Mouse (Mus musculus): Measurements from ENCODE around the gene Osbpl8. TPM values are rescaled to one million over a fixed set of nuclear protein-coding genes. Genes with fewer than 3 reads are reported as not detected.
A peak's percentile ranks its signal among the peaks of the same experiment; 100 is the strongest.

The Osbpl8 gene
- polyA plus RNA-seq, 1 experiment from 2014 or later: 35.3 TPM

- Histone ChIP-seq H3K36me3 (no peaks in the 10 kb centered on the region), H3K27me3 (replicated peaks) (no peaks in the 10 kb centered on the region), H3K27ac (ENCODE audit: poor library complexity, severe bottlenecking) (0 out of 2 replicates have a peak overlapping the region, but pooled peaks have one; percentile 16), H3K4me3 (peak overlapping the region; percentile 86), H3K9me3 (replicated peaks) (no peaks in the 10 kb centered on the region), H3K4me1 (replicated peaks) (peaks cover 41% of the 10 kb centered on the region), H3K4me2 (peak overlapping the region; percentile 71), H3K9ac (peak overlapping the region; percentile 96)
- no peak for ATAC-seq (ENCODE audit: insufficient number of reproducible peaks, low FRiP score)
- 59% methylated on average over 4 of the region's 4 CpGs for WGBS
These were observed 1.7 kb downstream of the Osbpl8 start for GRCm38 (mm10) chr10:111166057-111166841.

- Histone ChIP-seq H3K27ac (ENCODE audit: poor library complexity, severe bottlenecking) (peak overlapping the region; percentile 80; the same call in 1 of the 2 replicates), H3K27me3 (replicated peaks) (no peaks in the 10 kb centered on the region), H3K36me3 (no peaks in the 10 kb centered on the region), H3K4me1 (replicated peaks) (peaks cover 51% of the 10 kb centered on the region), H3K4me2 (peak overlapping the region; percentile 39), H3K9ac (no peak overlapping the region), H3K4me3 (no peak overlapping the region), H3K9me3 (replicated peaks) (no peaks in the 10 kb centered on the region)
- ATAC-seq (ENCODE audit: insufficient number of reproducible peaks, low FRiP score): no peak
- WGBS: 81% methylated on average over 4 of the region's 4 CpGs
These were observed 2.9 kb downstream of the Osbpl8 start for GRCm38 (mm10) chr10:111167444-111167843.

- peaks cover 54% of the 10 kb centered on the region for H3K4me1 ChIP-seq (replicated peaks)
- H3K4me2 ChIP-seq: peak overlapping the region; percentile 39
- H3K4me3 ChIP-seq: 0 out of 2 replicates have a peak overlapping the region, but pooled peaks have one; percentile 9
- no peaks in the 10 kb centered on the region for H3K36me3 ChIP-seq
- no peak for ATAC-seq (ENCODE audit: insufficient number of reproducible peaks, low FRiP score)
- 44% methylated on average over 3 of the region's 3 CpGs for WGBS
- no peak overlapping the region for H3K9ac ChIP-seq
- H3K9me3 ChIP-seq (replicated peaks): no peaks in the 10 kb centered on the region
- peak overlapping the region; percentile 80 for H3K27ac ChIP-seq (ENCODE audit: poor library complexity, severe bottlenecking)
- no peaks in the 10 kb centered on the region for H3K27me3 ChIP-seq (replicated peaks)
These were observed 3.8 kb downstream of the Osbpl8 start for GRCm38 (mm10) chr10:111168305-111168704.

- no peak overlapping the region for H3K9ac ChIP-seq
- no peak overlapping the region for H3K27ac ChIP-seq (ENCODE audit: poor library complexity, severe bottlenecking)
- no peak overlapping the region for H3K4me2 ChIP-seq
These were observed 6.8 kb downstream of the Osbpl8 start for GRCm38 (mm10) chr10:111171246-111171934.

GRCm38 (mm10) chr10:111173589-111174247 lies 9.2 kb downstream of the Osbpl8 start:
- H3K4me3 ChIP-seq: no peak overlapping the region
- H3K9ac ChIP-seq: no peak overlapping the region
- H3K9me3 ChIP-seq (replicated peaks): no peaks in the 10 kb centered on the region
- H3K36me3 ChIP-seq: no peaks in the 10 kb centered on the region
- H3K4me1 ChIP-seq (replicated peaks): peaks cover 58% of the 10 kb centered on the region
- H3K27me3 ChIP-seq (replicated peaks): no peaks in the 10 kb centered on the region
- 75% methylated on average over 7 of the region's 7 CpGs for WGBS
- no peak overlapping the region for H3K27ac ChIP-seq (ENCODE audit: poor library complexity, severe bottlenecking)
- no peak overlapping the region for H3K4me2 ChIP-seq
- ATAC-seq (ENCODE audit: insufficient number of reproducible peaks, low FRiP score): no peak

More at GRCm38 (mm10) chr10:111171246-111171934, 6.8 kb downstream of the Osbpl8 start:
- 88% methylated on average over 15 of the region's 15 CpGs for WGBS
- no peaks in the 10 kb centered on the region for H3K9me3 ChIP-seq (replicated peaks)
- no peak overlapping the region for H3K4me3 ChIP-seq
- no peaks in the 10 kb centered on the region for H3K27me3 ChIP-seq (replicated peaks)
- H3K4me1 ChIP-seq (replicated peaks): peaks cover 61% of the 10 kb centered on the region
- no peak for ATAC-seq (ENCODE audit: insufficient number of reproducible peaks, low FRiP score)
- no peaks in the 10 kb centered on the region for H3K36me3 ChIP-seq

- no peak for ATAC-seq (ENCODE audit: insufficient number of reproducible peaks, low FRiP score)
- Histone ChIP-seq H3K4me2 (no peak overlapping the region), H3K4me1 (replicated peaks) (peaks cover 61% of the 10 kb centered on the region), H3K27me3 (replicated peaks) (no peaks in the 10 kb centered on the region), H3K9ac (no peak overlapping the region), H3K27ac (ENCODE audit: poor library complexity, severe bottlenecking) (no peak overlapping the region; the same call in 1 of the 2 replicates), H3K9me3 (replicated peaks) (no peaks in the 10 kb centered on the region), H3K36me3 (no peaks in the 10 kb centered on the region), H3K4me3 (no peak overlapping the region)
- 76% methylated on average over 8 of the region's 8 CpGs for WGBS
These were observed 12.8 kb downstream of the Osbpl8 start for GRCm38 (mm10) chr10:111177336-111177735.

GRCm38 (mm10) chr10:111178024-111178423 lies 13.5 kb downstream of the Osbpl8 start:
- no peak for ATAC-seq (ENCODE audit: insufficient number of reproducible peaks, low FRiP score)
- H3K27ac ChIP-seq (ENCODE audit: poor library complexity, severe bottlenecking): no peak overlapping the region
- no peak overlapping the region for H3K4me3 ChIP-seq
- WGBS: 87% methylated on average over 7 of the region's 7 CpGs
- no peak overlapping the region for H3K9ac ChIP-seq
- H3K36me3 ChIP-seq: no peaks in the 10 kb centered on the region
- no peak overlapping the region for H3K4me2 ChIP-seq
- no peaks in the 10 kb centered on the region for H3K9me3 ChIP-seq (replicated peaks)
- no peaks in the 10 kb centered on the region for H3K27me3 ChIP-seq (replicated peaks)
- H3K4me1 ChIP-seq (replicated peaks): peaks cover 66% of the 10 kb centered on the region

GRCm38 (mm10) chr10:111180633-111181032 lies 16.1 kb downstream of the Osbpl8 start:
- WGBS: 16% methylated on average over 3 of the region's 3 CpGs
- H3K27me3 ChIP-seq (replicated peaks): no peaks in the 10 kb centered on the region
- no peak overlapping the region for H3K4me3 ChIP-seq
- ATAC-seq (ENCODE audit: insufficient number of reproducible peaks, low FRiP score): peak; percentile 44; the same call in 1 of the 2 replicates
- H3K4me1 ChIP-seq (replicated peaks): peaks cover 76% of the 10 kb centered on the region
- no peaks in the 10 kb centered on the region for H3K9me3 ChIP-seq (replicated peaks)
- no peaks in the 10 kb centered on the region for H3K36me3 ChIP-seq
- no peak overlapping the region for H3K4me2 ChIP-seq
- no peak overlapping the region for H3K9ac ChIP-seq
- H3K27ac ChIP-seq (ENCODE audit: poor library complexity, severe bottlenecking): no peak overlapping the region

- H3K27me3 ChIP-seq (replicated peaks): no peaks in the 10 kb centered on the region
- no peak overlapping the region for H3K9ac ChIP-seq
- H3K4me1 ChIP-seq (replicated peaks): peaks cover 68% of the 10 kb centered on the region
- peak overlapping the region; percentile 86 for H3K27ac ChIP-seq (ENCODE audit: poor library complexity, severe bottlenecking)
- H3K36me3 ChIP-seq: no peaks in the 10 kb centered on the region
- peak overlapping the region; percentile 21 for H3K4me2 ChIP-seq
- H3K9me3 ChIP-seq (replicated peaks): no peaks in the 10 kb centered on the region
- no peak overlapping the region for H3K4me3 ChIP-seq
- WGBS: 36% methylated on average over 7 of the region's 7 CpGs
- ATAC-seq (ENCODE audit: insufficient number of reproducible peaks, low FRiP score): peak; percentile 46; the same call in 1 of the 2 replicates
These were observed 19.2 kb downstream of the Osbpl8 start for GRCm38 (mm10) chr10:111183634-111184270.

- H3K4me3 ChIP-seq: no peak overlapping the region
- no peaks in the 10 kb centered on the region for H3K27me3 ChIP-seq (replicated peaks)
- no peak overlapping the region for H3K4me2 ChIP-seq
- no peak for ATAC-seq (ENCODE audit: insufficient number of reproducible peaks, low FRiP score)
- H3K36me3 ChIP-seq: no peaks in the 10 kb centered on the region
- H3K4me1 ChIP-seq (replicated peaks): peaks cover 61% of the 10 kb centered on the region
- 93% methylated on average over 1 of the region's 1 CpGs for WGBS
- no peak overlapping the region for H3K9ac ChIP-seq
- no peaks in the 10 kb centered on the region for H3K9me3 ChIP-seq (replicated peaks)
- no peak overlapping the region for H3K27ac ChIP-seq (ENCODE audit: poor library complexity, severe bottlenecking)
These were observed 21.2 kb downstream of the Osbpl8 start for GRCm38 (mm10) chr10:111185574-111186269.

Measured in heart, embryonic 12.5 days (tissue).